Mouse (Mus musculus) lung, postnatal 0 days (tissue): ENCODE measurements around the gene Rsl24d1. TPM values are rescaled to one million over a fixed set of nuclear protein-coding genes. Genes with fewer than 3 reads are reported as not detected.

Experiments used
- ATAC-seq: fragments of 200-750 bp; cut with Nextera tagmentation; 2 replicates; pipeline ENCODE4 v1.8.0; 2017; ENCODE audit warnings: moderate library complexity
- DNase-seq: peaks from one replicate; pipeline ENCODE4 v3.0.0-alpha.2; 2016; ENCODE audit warnings: low spot score
- H3K27ac ChIP-seq: fragments of 300-500 bp; sonication (generic); 2 replicates; pipeline ENCODE4 v1.5.1; 2014; ENCODE audit warnings: antibody characterized with exemption, mild to moderate bottlenecking, low read length, mixed read lengths
- H3K27me3 ChIP-seq: fragments of 300-500 bp; sonication (generic); replicated peaks from 2 replicates; pipeline ENCODE4 v1.6.1; 2014; ENCODE audit warnings: low read length, mixed read lengths; ENCODE audit not compliant: insufficient read depth
- H3K36me3 ChIP-seq: fragments of 300-500 bp; sonication (generic); 2 replicates; pipeline ENCODE4 v1.6.1; 2014; ENCODE audit warnings: low read length, mixed read lengths; ENCODE audit not compliant: insufficient read depth
- H3K4me1 ChIP-seq: fragments of 300-500 bp; sonication (generic); 2 replicates; pipeline ENCODE4 v1.6.1; 2014; ENCODE audit warnings: antibody characterized with exemption, low read depth, low read length, mixed read lengths; ENCODE audit not compliant: insufficient read depth
- H3K4me2 ChIP-seq: fragments of 300-500 bp; sonication (generic); replicated peaks from 2 replicates; pipeline ENCODE4 v1.6.1; 2014; ENCODE audit warnings: low read depth, mild to moderate bottlenecking, low read length, moderate library complexity, mixed read lengths
- H3K4me3 ChIP-seq: fragments of 300-500 bp; sonication (generic); 2 replicates; pipeline ENCODE4 v1.5.1; 2014; ENCODE audit warnings: low read depth, low read length
- H3K9ac ChIP-seq: fragments of 300-500 bp; sonication (generic); replicated peaks from 2 replicates; pipeline ENCODE4 v1.6.1; 2014; ENCODE audit warnings: low read depth, mild to moderate bottlenecking
- H3K9me3 ChIP-seq: fragments of 300-500 bp; sonication (generic); 2 replicates; pipeline ENCODE4 v1.6.1; 2016; ENCODE audit warnings: low read length, mixed read lengths
- CTCF ChIP-seq: IDR thresholded peaks from 2 replicates; pipeline ENCODE4 v1.5.1; 2016; ENCODE audit warnings: antibody characterized with exemption, mild to moderate bottlenecking
- EP300 ChIP-seq: IDR thresholded peaks from 2 replicates; pipeline ENCODE4 v1.6.1; 2016; ENCODE audit warnings: antibody characterized with exemption, mild to moderate bottlenecking, control low read depth
- WGBS: fragments of 180-500 bp; shearing (Covaris S2); extraction: QIAGEN DNeasy Blood & Tissue Kit; methylation state at CpG from one replicate; pipeline ENCODE4 v1.1.7; 2014; 5-methylcytosine and 5-hydroxymethylcytosine counted together
- polyA plus RNA-seq: library from polyadenylated mRNA; unstranded; fragments of >200 nt; fragmentation: Nextera tagmentation; extraction: Ambion mirVana; gene quantifications from 2 replicates; pipeline ENCODE4 v1.2.1, GENCODE M21; 2015

The Rsl24d1 gene
- polyA plus RNA-seq, 1 experiment from 2014 or later = 58.8 TPM

DNA sequence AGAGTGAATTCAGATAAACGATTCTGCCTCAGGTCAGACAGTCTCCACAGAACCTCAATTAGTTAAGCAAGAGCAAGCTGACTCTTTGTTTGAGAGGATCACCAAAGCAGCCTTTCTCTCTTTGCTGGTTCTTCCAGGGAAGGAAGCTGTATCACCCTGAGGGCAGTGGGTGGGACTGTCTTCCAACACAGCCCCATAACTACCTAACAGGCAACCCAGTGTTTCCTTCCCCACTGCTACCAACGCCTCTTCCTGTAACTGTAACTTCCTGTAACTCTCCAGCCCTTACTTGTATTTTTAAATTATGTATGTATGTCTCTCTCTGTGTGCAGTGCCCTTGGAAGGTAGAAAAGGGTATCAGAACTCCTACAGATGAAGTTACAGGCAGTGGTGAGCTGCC is 14.2 kb downstream of the Rsl24d1 start:
- Histone ChIP-seq H3K36me3 (peaks cover 22% of the 10 kb centered on the region), H3K9me3 (no peaks in the 10 kb centered on the region), H3K27me3 (no peaks in the 10 kb centered on the region), H3K27ac (no peak overlapping the region), H3K9ac (no peak overlapping the region), H3K4me2 (no peak overlapping the region), H3K4me1 (no peaks in the 10 kb centered on the region), H3K4me3 (no peak overlapping the region)
- DNase-seq (no peak), ATAC-seq (no peak)
- 70% methylated on average over 2 of the region's 2 CpGs for WGBS
- TF ChIP-seq EP300 (no peak), CTCF (no peak)

DNA sequence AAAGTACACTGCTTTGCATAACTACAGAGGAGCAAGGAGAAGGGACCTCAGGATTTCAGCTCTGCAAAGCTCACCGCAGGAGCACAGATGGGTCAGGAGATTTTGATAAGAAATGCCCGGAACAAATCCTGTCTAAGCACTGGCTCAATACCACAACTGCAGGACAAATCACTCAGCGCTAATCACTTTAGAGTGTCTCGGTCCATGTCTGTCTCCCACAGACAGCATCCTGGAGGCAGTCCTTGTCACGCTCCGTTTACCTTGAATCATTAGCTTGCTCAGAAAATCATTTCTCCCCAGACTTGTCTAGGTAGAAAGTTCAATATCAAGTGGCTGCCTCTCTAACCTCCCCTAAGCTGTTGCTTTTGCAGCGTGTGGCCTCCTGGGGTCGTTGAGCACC is 16.6 kb downstream of the Rsl24d1 start:
- WGBS = 78% methylated on average over 8 of the region's 8 CpGs
- no peaks in the 10 kb centered on the region for H3K4me1 ChIP-seq
- ATAC-seq = no peak
- TF ChIP-seq EP300 = no peak
- TF ChIP-seq CTCF = no peak
- H3K4me3 ChIP-seq = no peak overlapping the region
- no peak overlapping the region for H3K9ac ChIP-seq
- H3K36me3 ChIP-seq = peaks cover 10% of the 10 kb centered on the region
- DNase-seq = no peak
- no peak overlapping the region for H3K4me2 ChIP-seq
- no peaks in the 10 kb centered on the region for H3K27me3 ChIP-seq
- H3K27ac ChIP-seq = no peak overlapping the region
- no peaks in the 10 kb centered on the region for H3K9me3 ChIP-seq

DNA sequence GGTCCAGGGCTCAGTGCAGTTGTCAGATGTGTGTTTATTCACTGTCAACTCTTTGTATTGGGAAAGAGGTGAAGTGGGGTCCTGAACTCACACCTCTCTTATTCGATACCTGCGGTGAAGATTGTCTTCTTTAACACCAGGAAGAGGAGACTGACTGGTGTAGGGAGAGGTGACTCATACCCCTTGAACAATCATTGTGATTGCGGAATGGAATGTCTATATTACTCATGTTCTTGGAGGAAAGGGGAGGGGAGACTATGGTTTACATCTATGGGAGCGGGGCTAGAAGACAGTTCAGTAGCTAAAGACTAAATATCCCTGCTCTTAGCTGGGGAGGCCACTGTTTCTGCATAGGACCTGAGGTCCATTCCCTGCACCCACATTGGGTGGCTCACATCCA is 17.3 kb downstream of the Rsl24d1 start:
- no peak overlapping the region for H3K9ac ChIP-seq
- no peaks in the 10 kb centered on the region for H3K4me1 ChIP-seq
- no peak overlapping the region for H3K4me3 ChIP-seq
- peaks cover 5% of the 10 kb centered on the region; the same call in 1 of the 2 replicates for H3K36me3 ChIP-seq
- 45% methylated on average over 4 of the region's 4 CpGs for WGBS
- no peak overlapping the region for H3K27ac ChIP-seq
- no peak overlapping the region for H3K4me2 ChIP-seq
- H3K9me3 ChIP-seq = no peaks in the 10 kb centered on the region
- H3K27me3 ChIP-seq = no peaks in the 10 kb centered on the region
- no peak for ATAC-seq
- DNase-seq = peak; percentile 57
- TF ChIP-seq EP300 = no peak
- no peak for TF ChIP-seq CTCF

DNA sequence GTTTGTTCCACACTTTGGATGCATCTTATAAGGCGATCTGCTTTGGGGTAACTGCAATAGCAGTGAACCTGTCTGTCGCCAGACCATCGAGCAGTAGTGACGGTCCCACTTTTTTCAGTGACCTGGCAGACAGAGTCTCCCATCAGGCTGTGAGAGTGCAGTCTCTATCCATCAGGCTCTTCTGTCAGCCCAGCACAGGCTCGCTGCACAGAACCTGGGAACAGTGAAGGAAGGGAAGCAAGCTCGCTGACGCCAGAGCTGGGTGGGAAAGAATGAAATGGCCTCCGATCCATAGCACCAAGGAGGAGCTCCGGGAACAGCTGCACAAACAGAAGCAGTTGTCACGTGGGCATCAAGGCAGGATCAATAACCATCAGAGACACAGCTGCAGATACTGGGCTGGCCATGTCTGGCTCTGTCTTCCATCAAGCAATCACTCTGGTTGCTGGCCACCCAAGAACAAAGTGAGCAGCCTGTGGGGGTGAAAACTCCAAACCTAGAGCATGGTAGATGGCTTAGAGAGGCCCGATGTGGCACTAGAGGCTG is 24.2 kb downstream of the Rsl24d1 start:
- DNase-seq (no peak), ATAC-seq (no peak)
- Histone ChIP-seq H3K9ac (no peak overlapping the region), H3K9me3 (no peaks in the 10 kb centered on the region), H3K4me3 (no peak overlapping the region), H3K4me2 (no peak overlapping the region), H3K27me3 (no peaks in the 10 kb centered on the region), H3K36me3 (no peaks in the 10 kb centered on the region), H3K27ac (no peak overlapping the region), H3K4me1 (no peaks in the 10 kb centered on the region)
- whole genome bisulfite sequencing = 54% methylated on average over 11 of the region's 11 CpGs
- no peak for TF ChIP-seq CTCF
- TF ChIP-seq EP300 = no peak

DNA sequence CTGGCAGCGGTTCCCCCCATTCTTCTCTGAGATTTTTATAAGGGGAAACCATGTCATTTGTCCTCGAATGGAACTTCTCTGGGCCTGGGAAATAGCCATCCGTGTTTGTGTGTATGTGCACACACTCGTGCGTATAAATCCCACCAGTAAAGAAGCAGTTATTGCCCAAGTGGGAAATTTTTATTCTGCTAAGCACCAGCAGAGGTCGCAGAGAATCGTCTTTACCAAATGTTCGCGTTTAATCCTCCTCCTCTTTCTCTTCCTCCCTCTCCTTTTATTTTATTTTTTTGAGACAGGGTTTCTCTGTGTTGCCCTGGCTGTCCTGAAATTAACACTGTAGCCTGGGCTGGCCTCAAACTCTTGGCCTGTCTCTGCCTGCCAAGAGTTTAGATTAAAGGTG is 41.1 kb downstream of the Rsl24d1 start:
- Histone ChIP-seq H3K4me3 (no peak overlapping the region), H3K27ac (no peak overlapping the region), H3K36me3 (no peaks in the 10 kb centered on the region), H3K9ac (no peak overlapping the region), H3K4me1 (no peaks in the 10 kb centered on the region), H3K4me2 (no peak overlapping the region), H3K27me3 (no peaks in the 10 kb centered on the region), H3K9me3 (no peaks in the 10 kb centered on the region)
- no peak for ATAC-seq
- 43% methylated on average over 9 of the region's 9 CpGs for WGBS
- DNase-seq = no peak
- no peak for TF ChIP-seq EP300
- peak; percentile 36 for TF ChIP-seq CTCF

DNA sequence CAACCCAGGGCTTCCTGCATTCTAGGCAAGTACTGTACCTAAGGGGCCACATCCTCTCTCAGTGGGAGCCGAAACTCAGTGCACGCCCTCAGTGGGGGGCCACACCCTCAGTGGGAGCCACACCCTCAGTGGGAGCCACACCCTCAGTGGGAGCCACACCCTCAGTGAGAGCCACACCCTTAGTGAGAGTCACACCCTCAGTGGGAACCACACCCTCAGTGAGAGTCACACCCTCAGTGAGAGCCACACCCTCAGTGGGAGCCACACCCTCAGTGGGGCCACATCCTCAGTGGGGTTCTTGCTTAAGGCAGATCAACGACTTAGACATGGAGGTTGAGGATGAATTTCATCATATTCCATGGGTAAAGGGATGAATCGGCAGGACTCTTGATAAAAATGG is 44.7 kb downstream of the Rsl24d1 start:
- DNase-seq (no peak), ATAC-seq (no peak)
- Histone ChIP-seq H3K4me1 (no peaks in the 10 kb centered on the region), H3K36me3 (no peaks in the 10 kb centered on the region), H3K27me3 (no peaks in the 10 kb centered on the region), H3K27ac (no peak overlapping the region), H3K4me2 (no peak overlapping the region), H3K4me3 (no peak overlapping the region), H3K9ac (no peak overlapping the region), H3K9me3 (no peaks in the 10 kb centered on the region)
- TF ChIP-seq EP300 = no peak
- no peak for TF ChIP-seq CTCF
- WGBS = 74% methylated on average over 4 of the region's 4 CpGs

DNA sequence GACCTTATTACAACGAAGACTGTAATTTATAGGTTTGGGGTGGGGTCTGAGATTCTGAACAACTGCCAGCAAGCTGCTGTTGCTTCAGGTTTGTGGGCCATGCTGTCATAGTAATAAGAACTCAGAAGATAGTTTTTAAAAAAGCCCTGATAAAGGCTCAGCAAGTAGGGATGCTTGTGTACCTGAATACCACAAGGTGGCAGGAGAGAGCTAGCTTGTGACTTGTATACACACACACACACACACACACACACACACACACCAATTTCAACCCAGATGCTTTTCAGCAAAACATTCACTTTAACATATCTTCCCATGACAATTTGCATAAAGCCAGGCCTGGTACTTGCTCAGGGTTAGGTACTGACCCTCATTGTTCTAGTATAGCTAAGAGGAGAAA is 46.0 kb downstream of the Rsl24d1 start:
- WGBS = 35% methylated on average over 1 of the region's 1 CpGs

More for the DNA sequence above, 46.0 kb downstream of the Rsl24d1 start:
- H3K4me2 ChIP-seq = no peak overlapping the region
- H3K9ac ChIP-seq = no peak overlapping the region
- ATAC-seq = no peak
- H3K9me3 ChIP-seq = no peaks in the 10 kb centered on the region
- H3K4me3 ChIP-seq = no peak overlapping the region
- peak; percentile 48 for DNase-seq
- H3K36me3 ChIP-seq = no peaks in the 10 kb centered on the region
- H3K4me1 ChIP-seq = no peaks in the 10 kb centered on the region
- TF ChIP-seq EP300 (no peak), CTCF (peak; percentile 68)
- no peaks in the 10 kb centered on the region for H3K27me3 ChIP-seq
- no peak overlapping the region for H3K27ac ChIP-seq
